Mouse (Mus musculus) heart, postnatal 0 days (tissue): ENCODE measurements around the gene Cnih2. TPM values are rescaled to one million over a fixed set of nuclear protein-coding genes. Genes with fewer than 3 reads are reported as not detected.
A peak's percentile ranks its signal among the peaks of the same experiment; 100 is the strongest.

Experiments
- ATAC-seq: fragments of 200-750 bp; cut with Nextera tagmentation; 2 replicates; pipeline ENCODE4 v1.8.0; 2017; ENCODE audit warnings: low read depth, moderate number of reproducible peaks, moderate library complexity; ENCODE audit not compliant: insufficient read depth
- DNase-seq: peaks from one replicate; pipeline ENCODE4 v3.0.0-alpha.2; 2016; ENCODE audit warnings: low spot score
- H3K27ac ChIP-seq: fragments of 300-500 bp; sonication (generic); 2 replicates; pipeline ENCODE4 v1.5.1; 2014; ENCODE audit warnings: low read depth, mild to moderate bottlenecking
- H3K27me3 ChIP-seq: fragments of 300-500 bp; sonication (generic); 2 replicates; pipeline ENCODE4 v1.6.1; 2014; ENCODE audit warnings: low read length, mixed read lengths; ENCODE audit not compliant: control insufficient read depth, insufficient read depth
- H3K36me3 ChIP-seq: fragments of 300-500 bp; sonication (generic); replicated peaks from 2 replicates; pipeline ENCODE4 v1.6.1; 2014; ENCODE audit warnings: low read length, mixed read lengths; ENCODE audit not compliant: control insufficient read depth, insufficient read depth
- H3K4me1 ChIP-seq: fragments of 300-500 bp; sonication (generic); 2 replicates; pipeline ENCODE4 v1.6.1; 2014; ENCODE audit warnings: antibody characterized with exemption; ENCODE audit not compliant: control insufficient read depth, insufficient read depth
- H3K4me2 ChIP-seq: fragments of 300-500 bp; sonication (generic); 2 replicates; pipeline ENCODE4 v1.6.1; 2014; ENCODE audit warnings: low read depth, mild to moderate bottlenecking, low read length, moderate library complexity
- H3K4me3 ChIP-seq: fragments of 300-500 bp; sonication (generic); 2 replicates; pipeline ENCODE4 v1.5.1; 2014; ENCODE audit warnings: low read depth, low read length
- H3K9ac ChIP-seq: fragments of 300-500 bp; sonication (generic); replicated peaks from 2 replicates; pipeline ENCODE4 v1.6.1; 2014; ENCODE audit warnings: low read depth, low read length, mixed read lengths
- H3K9me3 ChIP-seq: fragments of 300-500 bp; sonication (generic); replicated peaks from 2 replicates; pipeline ENCODE4 v1.6.1; 2016; ENCODE audit warnings: low read length; ENCODE audit not compliant: control insufficient read depth
- CTCF ChIP-seq: IDR thresholded peaks from 2 replicates; pipeline ENCODE4 v1.5.1; 2016; ENCODE audit warnings: antibody characterized with exemption, control low read depth, low read depth
- EP300 ChIP-seq: IDR thresholded peaks from 2 replicates; pipeline ENCODE4 v1.6.1; 2016; ENCODE audit warnings: antibody characterized with exemption, low read depth
- WGBS: fragments of 180-500 bp; shearing (Covaris S2); extraction: QIAGEN DNeasy Blood & Tissue Kit; methylation state at CpG from one replicate; pipeline ENCODE4 v1.1.7; 2014; 5-methylcytosine and 5-hydroxymethylcytosine counted together
- polyA plus RNA-seq: library from polyadenylated mRNA; unstranded; fragments of >200 nt; fragmentation: Nextera tagmentation; extraction: Ambion mirVana; gene quantifications from 2 replicates; pipeline ENCODE4 v1.2.1, GENCODE M21; 2015
- total RNA-seq: library from RNA; depleted of rRNA; stranded (reverse); fragments of >200 nt; gene quantifications from 2 replicates; pipeline ENCODE4 v1.2.3, GENCODE M21; 2014; ENCODE audit warnings: low replicate concordance

Cnih2 gene
- total and polyA plus RNA-seq, 2 experiments from 2014 or later = 1.1 TPM; not detected in 1

- H3K4me2 ChIP-seq = peak overlapping the region; percentile 89
- H3K9ac ChIP-seq = 0 out of 2 replicates have a peak overlapping the region, but pooled peaks have one; percentile 56
- H3K4me3 ChIP-seq = peak overlapping the region; percentile 53
- H3K36me3 ChIP-seq = no peaks in the 10 kb centered on the region
- H3K4me1 ChIP-seq = peaks cover 21% of the 10 kb centered on the region
- H3K9me3 ChIP-seq = no peaks in the 10 kb centered on the region
- TF ChIP-seq CTCF (no peak), EP300 (no peak)
- H3K27ac ChIP-seq = peak overlapping the region; percentile 66
- DNase-seq (no peak), ATAC-seq (no peak)
- H3K27me3 ChIP-seq = peaks cover 38% of the 10 kb centered on the region
- 10% methylated on average over 15 of the region's 15 CpGs for WGBS
These were observed 31.1 kb downstream of the Cnih2 start for GRCm38 (mm10) chr19:5067040-5067799.

- 46% methylated on average over 7 of the region's 7 CpGs for WGBS
- no peak for TF ChIP-seq CTCF
- no peak for TF ChIP-seq EP300
- Histone ChIP-seq H3K9me3 (no peaks in the 10 kb centered on the region), H3K9ac (no peak overlapping the region), H3K4me2 (no peak overlapping the region), H3K4me1 (peaks cover 20% of the 10 kb centered on the region), H3K36me3 (no peaks in the 10 kb centered on the region), H3K4me3 (no peak overlapping the region), H3K27ac (no peak overlapping the region), H3K27me3 (peaks cover 27% of the 10 kb centered on the region)
- no peak for DNase-seq
- no peak for ATAC-seq
These were observed 33.2 kb downstream of the Cnih2 start for GRCm38 (mm10) chr19:5065104-5065503.

DNA sequence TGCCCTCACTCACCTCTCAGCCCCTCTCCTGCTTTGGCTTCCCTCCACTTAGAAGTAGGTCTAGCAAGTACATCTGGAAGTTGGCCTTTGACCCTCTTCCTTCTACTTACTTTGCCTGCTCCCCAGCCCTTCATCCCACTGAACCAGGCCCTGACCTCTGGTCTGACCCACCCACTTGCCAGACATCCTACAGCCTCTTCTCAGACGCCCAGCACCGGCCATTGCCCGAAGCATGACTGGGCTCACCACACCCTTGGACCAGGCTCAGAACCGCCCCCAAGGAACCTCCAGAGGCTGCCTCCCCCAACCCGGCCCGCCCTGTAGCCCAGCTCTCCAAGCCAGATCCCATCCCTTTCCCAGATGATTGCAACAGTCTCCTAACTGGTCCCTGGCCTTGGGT is 35.9 kb downstream of the Cnih2 start:
- ATAC-seq (no peak), DNase-seq (no peak)
- Histone ChIP-seq H3K36me3 (no peaks in the 10 kb centered on the region), H3K9ac (no peak overlapping the region), H3K9me3 (no peaks in the 10 kb centered on the region), H3K4me2 (no peak overlapping the region), H3K4me1 (peaks cover 24% of the 10 kb centered on the region), H3K4me3 (no peak overlapping the region), H3K27me3 (peaks cover 6% of the 10 kb centered on the region; the same call in 1 of the 2 replicates), H3K27ac (no peak overlapping the region)
- TF ChIP-seq EP300 (no peak), CTCF (no peak)
- WGBS = 58% methylated on average over 6 of the region's 6 CpGs

DNA sequence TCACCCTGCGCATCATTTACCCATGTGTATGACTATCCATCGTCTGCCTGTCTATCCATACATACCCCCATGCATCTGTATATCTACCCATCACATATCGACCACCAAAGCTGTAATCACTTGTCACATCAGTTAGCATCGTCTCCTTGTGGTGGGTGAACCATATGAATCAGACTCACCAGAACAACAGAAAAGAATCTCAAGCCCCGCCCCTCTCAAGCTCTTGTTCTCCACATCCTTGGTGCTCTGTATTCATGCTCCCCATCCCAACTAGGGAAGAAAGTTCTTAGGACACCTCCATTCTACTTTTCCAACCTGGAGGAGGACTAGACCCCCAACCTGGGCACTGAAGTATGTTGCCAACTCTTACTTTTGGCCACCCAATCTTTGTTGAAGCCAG is 36.3 kb downstream of the Cnih2 start:
- H3K4me1 ChIP-seq = peaks cover 19% of the 10 kb centered on the region
- peaks cover 4% of the 10 kb centered on the region; the same call in 1 of the 2 replicates for H3K27me3 ChIP-seq
- 75% methylated on average over 5 of the region's 5 CpGs for WGBS
- ATAC-seq (no peak), DNase-seq (no peak)
- no peaks in the 10 kb centered on the region for H3K9me3 ChIP-seq
- H3K4me2 ChIP-seq = no peak overlapping the region
- H3K36me3 ChIP-seq = no peaks in the 10 kb centered on the region
- no peak overlapping the region for H3K9ac ChIP-seq
- H3K27ac ChIP-seq = no peak overlapping the region
- H3K4me3 ChIP-seq = no peak overlapping the region
- TF ChIP-seq CTCF = no peak
- no peak for TF ChIP-seq EP300

DNA sequence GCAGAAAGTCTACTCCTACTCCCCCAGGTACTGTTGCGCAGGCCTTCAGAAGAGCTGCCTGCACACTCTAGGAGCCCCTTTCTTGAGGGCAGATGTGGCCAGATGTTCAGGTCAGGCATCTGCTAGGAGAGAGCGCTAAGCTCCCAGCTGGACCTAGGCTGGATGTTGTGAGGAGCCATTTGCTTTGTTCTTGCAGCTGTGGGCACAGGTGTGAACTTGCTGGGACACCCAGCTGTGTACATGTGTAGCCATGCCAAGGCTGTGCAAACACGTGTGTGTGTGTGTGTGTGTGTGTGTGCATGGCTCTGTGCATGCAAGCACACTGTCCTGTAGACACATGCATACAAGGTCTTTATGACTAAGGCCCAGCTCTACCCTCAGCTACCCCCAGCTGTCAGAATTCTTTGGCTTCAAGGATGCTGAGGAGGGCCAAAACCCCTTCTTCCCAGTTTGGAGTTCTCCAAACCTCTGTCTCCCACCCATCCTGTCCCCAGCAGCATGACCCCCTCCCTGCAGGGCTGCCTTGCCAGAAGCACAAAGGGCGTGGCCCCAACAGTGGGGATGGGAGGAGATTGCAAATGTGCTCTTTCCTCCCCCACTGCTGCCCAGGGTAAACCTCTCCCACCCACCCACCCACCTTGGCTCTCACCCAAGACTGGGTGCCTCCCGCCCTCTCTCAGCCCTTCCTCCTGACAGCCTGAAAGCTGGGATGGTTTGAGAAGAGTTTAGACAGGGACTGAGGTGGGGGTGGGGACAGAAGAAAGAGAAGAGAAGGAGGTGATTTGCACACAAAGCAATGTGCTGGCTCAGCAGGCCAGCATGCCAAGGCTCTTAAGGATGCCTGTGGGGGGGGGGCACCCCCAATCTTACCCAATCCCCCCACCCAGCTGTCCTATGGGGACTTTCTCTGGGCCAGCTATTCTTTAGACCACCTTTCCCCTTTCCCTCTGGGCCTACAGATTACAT is 37.7 kb downstream of the Cnih2 start:
- no peak for DNase-seq
- H3K4me2 ChIP-seq = no peak overlapping the region
- WGBS = 44% methylated on average over 5 of the region's 5 CpGs
- H3K36me3 ChIP-seq = no peaks in the 10 kb centered on the region
- no peaks in the 10 kb centered on the region for H3K9me3 ChIP-seq
- H3K27me3 ChIP-seq = no peaks in the 10 kb centered on the region
- H3K4me1 ChIP-seq = peaks cover 16% of the 10 kb centered on the region; the same call in 1 of the 2 replicates
- H3K27ac ChIP-seq = 0 out of 2 replicates have a peak overlapping the region, but pooled peaks have one; percentile 12
- no peak overlapping the region for H3K9ac ChIP-seq
- no peak for ATAC-seq
- H3K4me3 ChIP-seq = no peak overlapping the region
- no peak for TF ChIP-seq CTCF
- no peak for TF ChIP-seq EP300
